14 mouse cellular contexts compared by ENCODE assay signal in genomic region chr19:5864710-5865398, GRCm38 (mm10).
"Had no signal": no experiment of that assay in that cellular context is flagged by ENCODE, and none has a peak within 500 bp of the region (broad histone marks: within the 10 kb centered on the region; RNA-seq: fewer than 3 reads in every experiment).

No protein-coding gene starts in this region.

- H3K27ac ChIP-seq: layer of hippocampus, adult 2 months; limb, embryonic 12.5 days; liver, embryonic 14.5 days; macrophage; midbrain, embryonic 13.5 days; stomach, embryonic 15.5 days had no signal

- H3K9ac ChIP-seq: limb, embryonic 12.5 days; liver, embryonic 14.5 days; midbrain, embryonic 13.5 days; stomach, embryonic 15.5 days had no signal

- ATAC-seq: midbrain, embryonic 13.5 days had no signal

- H3K4me2 ChIP-seq: limb, embryonic 12.5 days; midbrain, embryonic 13.5 days; stomach, embryonic 15.5 days had no signal

- H3K4me3 ChIP-seq: layer of hippocampus, adult 2 months; limb, embryonic 12.5 days; midbrain, embryonic 13.5 days; stomach, embryonic 15.5 days had no signal

- H3K9me3 ChIP-seq: midbrain, embryonic 13.5 days; stomach, embryonic 15.5 days had no signal

- DNase-seq: kidney, postnatal 10 days; kidney, postnatal 4 days; liver; lung, adult 2 months; lung, postnatal 10 days; right cerebral cortex, postnatal 14 days; thymus, adult 2 months; thymus, postnatal 25 days had no signal

- H3K27me3 ChIP-seq: limb, embryonic 12.5 days; midbrain, embryonic 13.5 days; stomach, embryonic 15.5 days had no signal

- H3K4me1 ChIP-seq: midbrain, embryonic 13.5 days; stomach, embryonic 15.5 days had no signal
